Mouse (Mus musculus) left cerebral cortex, postnatal 36 days (tissue): ENCODE measurements around the gene Psma1. TPM values are rescaled to one million over a fixed set of nuclear protein-coding genes. Genes with fewer than 3 reads are reported as not detected.
A peak's percentile ranks its signal among the peaks of the same experiment; 100 is the strongest.

Experiments used
- DNase-seq, 2 experiments: peaks; one replicate each; pipeline ENCODE4 v3.0.0; 2021 to 2022; ENCODE audit warnings: low spot score in 2 of 2, mixed read lengths in 1 of 2
- intact Hi-C: fragments of 180-260 bp; cut with DNase I; formaldehyde crosslinking; loops from one replicate; pipeline ENCODE4 v1.15.1; 2025
- total RNA-seq, 2 experiments: library from RNA; stranded (reverse); gene quantifications; 2 replicates each; pipeline ENCODE4 v1.2.3; 2021

Psma1 gene
- total RNA-seq = 100 to 1,000 TPM; 103 to 108 TPM

DNA sequence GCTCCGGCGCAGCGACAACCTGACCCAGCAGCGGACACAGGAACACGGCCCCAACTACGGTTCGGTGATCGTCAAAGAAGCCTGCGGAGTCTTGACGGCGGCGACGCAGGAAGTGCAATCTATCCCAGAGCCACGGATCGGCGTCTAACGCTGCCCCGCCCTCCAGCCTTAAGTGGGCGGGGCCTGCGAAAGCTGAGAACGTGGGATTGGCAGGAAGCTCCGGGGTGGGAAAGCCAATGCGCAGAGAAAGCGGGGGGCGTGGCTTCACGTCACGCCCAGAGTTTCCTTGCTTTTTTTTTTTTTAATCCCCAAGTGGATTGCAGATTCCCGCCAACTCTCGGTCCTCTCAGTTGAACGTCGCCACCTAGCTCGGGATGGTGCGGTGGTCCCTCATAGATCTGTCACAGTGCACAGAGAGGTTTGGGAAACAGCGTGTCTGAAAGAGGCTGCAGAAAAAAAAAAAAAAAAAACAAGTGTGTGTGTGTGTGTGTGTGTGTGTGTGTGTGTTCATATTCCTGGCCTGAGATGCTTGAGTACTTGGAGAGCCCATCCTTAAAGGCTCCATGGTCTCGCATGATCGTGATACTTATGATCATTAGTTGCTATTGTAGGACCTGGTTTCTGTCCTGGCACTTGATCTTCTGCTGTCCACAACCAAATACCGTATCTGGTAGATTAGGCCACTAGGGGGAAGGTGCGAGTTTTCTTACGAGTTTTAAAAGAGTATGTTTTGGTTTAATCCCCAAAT is at the start of gene Psma1:
Gene Psma1 (minus strand): TSS at position 114 of the 748 bp plus-strand sequence.
- intact Hi-C loops = loop anchor here (10.0 kb wide), 1 partner anchor 539 kb away; no protein-coding TSS in a partner anchor

DNA sequence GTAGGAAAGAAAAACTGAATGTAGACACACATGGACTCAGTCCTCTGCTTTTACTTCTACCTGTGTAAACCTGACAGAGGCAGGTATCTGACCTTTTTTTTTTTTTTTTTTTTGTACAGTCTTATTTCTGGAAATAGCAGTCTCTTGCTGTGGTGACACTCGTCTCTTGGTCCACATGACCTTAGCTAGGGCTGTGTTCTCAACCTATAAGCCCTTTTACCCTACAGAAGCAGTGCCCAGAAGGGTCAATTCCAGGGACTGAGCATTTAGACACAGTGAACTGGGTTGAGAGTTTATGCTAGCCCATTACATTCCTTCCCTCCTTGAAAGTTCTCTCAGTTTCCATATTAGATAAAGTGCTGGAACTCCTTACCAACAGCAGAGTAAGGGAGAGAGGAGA is 47.6 kb upstream of the Psma1 start:
- intact Hi-C loops = no loop called here
- DNase-seq = no peak

More for the DNA sequence above, at the start of gene Psma1:
- peak; percentile 96 to 97 for DNase-seq

DNA sequence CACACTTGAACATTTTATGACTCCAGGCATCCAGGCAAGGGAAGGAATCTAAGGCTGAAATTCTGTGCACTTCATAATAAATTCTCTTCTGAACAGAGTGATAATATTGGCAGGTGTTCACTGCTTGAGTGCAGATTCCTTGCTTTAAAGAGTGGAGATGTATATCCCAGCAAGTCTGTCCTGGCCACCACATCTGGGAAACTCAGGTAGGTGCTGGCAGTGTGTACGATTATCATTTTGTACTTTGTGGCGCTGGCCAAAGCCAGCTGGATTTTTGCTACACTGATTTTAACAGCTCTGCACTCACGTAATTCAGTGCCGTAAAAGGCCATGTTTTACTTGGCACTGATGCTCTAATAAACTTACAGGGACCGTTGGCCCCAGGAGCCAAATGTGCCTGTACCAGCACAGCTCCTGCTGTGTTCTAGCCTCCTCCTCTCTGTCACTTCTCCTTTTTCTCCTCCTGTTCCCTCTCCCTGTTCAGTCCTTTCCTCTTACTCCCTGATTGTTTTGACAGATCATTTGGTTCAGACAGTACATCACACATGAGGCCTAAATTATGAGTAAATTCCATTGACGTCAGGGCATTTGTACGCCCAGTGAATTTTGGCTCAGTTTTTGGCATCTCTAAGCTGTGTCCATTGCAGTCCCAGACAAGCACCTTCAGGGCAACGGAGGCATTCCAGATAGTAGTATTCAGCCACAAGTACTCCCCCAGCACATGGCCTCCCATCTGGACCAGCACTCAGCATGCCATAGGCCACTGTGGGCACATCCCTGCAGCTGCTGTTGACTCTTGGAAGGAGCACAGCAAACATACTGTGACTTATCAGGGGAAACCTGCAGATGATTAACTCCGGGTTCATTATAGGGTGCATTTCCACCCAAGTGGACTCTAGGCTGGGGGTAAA is 46.9 kb upstream of the Psma1 start:
- no peak for DNase-seq
- intact Hi-C loops = no loop called here

DNA sequence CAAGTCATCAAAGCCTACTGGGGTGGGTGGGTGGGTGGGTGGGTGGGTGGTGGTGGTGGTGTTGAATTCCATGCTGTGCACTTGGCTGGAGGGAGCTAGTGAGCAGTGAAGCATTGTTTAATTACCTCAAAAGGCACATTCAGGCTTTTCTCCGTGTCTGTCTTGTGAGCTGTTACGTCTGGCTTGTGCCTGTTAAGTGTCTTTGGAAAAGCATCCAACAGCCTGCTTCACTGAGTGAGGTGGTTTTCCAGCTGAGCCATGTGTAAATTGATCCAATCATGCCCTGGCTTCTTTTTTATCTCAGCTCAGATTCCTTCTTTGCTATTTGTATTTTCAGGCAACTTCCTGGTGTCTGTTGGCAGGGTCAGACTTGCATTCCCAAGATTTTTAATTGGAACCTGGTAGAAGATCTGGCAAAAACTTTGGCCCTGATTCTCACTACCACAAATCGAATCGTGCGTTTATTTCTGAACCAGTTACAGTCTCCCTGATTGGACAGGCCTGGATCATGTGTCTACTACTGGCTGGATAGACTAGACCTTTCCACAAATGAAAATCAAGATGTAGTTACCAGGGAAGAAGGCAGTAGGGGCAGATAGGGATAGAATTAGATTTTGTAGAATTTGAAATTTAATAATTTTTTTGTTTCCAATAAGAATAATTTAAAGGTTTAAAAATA is 45.9 kb upstream of the Psma1 start:
- no peak for DNase-seq
- intact Hi-C loops = no loop called here

DNA sequence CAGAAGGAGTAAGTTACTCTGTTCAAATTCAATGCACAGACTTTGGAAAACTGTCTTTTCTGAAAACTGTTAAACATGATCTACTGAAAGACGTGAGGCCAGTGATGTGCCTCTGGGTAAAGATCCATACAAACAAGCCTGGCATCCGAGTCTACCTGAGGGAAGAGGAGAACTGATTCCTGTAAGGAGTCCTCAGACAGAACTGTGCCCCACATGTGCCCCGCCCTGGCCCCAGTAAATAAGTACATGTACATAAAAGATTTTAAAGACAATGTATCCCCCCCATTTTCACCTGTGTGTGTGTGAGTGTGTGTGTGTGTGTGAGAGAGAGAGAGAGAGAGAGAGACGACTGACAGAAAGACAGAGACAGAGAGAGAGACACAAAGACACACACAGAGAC is 42.0 kb upstream of the Psma1 start:
- no peak for DNase-seq
- intact Hi-C loops = no loop called here

DNA sequence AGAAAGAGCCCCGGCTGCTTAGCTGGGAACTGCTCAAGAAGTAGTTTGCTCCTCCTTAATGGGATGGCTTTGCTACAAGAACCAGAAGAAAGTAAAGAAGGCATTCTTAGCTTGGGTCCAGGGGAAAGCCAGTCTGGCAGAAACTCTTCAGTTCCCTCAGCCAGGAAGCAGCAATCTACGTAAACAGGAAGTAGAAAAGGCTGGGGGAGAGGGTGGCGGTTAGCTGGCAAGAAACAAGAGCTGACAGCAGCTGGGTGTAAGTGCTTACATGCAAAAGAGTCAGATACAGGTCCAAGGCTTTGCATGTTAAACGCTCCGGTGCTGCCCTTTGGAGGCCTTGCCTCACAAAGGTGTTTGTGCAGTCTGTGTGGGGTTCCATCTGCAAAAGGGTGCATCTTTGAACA is 41.5 kb upstream of the Psma1 start:
- DNase-seq = no peak
- intact Hi-C loops = no loop called here

DNA sequence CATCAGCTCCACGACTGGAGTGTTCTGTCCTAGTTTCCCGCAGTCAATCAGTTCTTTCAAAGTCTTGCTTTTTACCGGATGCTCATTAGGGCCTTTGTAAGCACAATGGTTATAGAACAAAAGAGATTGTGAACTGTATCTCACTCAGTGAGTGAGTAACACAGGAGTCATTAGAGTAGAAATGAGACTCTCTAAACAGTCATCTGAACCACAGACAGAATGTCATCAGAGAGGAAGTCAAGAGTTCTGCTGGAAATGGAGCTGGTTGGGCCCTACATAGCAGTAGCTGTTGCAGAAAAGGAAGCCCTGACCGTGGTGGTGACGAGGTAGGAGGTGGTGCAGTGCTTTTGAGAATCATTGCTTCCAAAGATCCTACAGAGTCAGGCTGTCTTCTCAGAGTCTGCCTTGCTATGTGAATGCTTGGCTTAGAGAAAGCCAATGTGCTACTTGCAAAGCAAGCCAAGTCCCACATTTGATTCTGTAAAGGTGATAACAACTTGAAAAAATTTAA is 40.5 kb upstream of the Psma1 start:
- intact Hi-C loops = no loop called here
- DNase-seq = no peak

DNA sequence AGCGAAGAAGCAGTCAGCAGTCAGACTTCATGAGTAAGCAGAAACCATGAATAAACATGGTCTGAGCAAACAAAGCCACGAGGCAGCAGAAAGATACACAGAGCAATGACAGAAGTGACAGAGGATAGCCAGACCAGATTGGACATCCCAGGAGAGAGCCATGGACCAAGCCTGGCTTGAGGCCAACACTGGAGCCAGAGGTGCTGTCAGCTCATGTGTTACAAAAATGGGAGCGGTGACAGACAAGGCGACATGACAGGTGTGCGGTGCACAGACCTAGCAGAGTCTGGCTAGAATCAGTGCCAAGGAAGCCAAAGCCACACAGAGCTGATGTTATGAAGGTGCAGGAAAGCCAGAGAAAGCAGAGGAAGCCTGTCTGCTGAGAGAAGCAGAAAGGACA is 35.3 kb upstream of the Psma1 start:
- DNase-seq = no peak

DNA sequence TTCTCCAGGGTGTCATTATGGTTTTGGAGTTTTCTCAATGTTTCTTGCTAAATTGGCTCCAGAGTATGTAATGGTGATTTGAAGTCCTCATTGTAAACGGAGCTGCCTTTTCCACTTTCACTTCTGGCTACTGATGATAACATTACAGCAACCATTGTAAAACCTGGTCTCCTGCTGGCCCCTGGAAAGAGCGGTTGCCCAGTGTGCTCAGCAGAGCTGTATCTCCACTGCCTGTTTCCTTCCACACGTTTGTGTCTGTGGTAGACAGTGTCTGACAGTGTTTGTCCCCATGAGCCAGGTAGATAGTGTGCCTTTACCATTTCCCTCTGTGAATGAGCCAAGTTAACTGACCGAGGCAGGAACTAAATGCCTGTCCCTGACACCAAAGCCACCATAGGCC is 33.1 kb upstream of the Psma1 start:
- DNase-seq = no peak
- intact Hi-C loops = no loop called here

More for the DNA sequence above, 35.3 kb upstream of the Psma1 start:
- intact Hi-C loops = no loop called here

DNA sequence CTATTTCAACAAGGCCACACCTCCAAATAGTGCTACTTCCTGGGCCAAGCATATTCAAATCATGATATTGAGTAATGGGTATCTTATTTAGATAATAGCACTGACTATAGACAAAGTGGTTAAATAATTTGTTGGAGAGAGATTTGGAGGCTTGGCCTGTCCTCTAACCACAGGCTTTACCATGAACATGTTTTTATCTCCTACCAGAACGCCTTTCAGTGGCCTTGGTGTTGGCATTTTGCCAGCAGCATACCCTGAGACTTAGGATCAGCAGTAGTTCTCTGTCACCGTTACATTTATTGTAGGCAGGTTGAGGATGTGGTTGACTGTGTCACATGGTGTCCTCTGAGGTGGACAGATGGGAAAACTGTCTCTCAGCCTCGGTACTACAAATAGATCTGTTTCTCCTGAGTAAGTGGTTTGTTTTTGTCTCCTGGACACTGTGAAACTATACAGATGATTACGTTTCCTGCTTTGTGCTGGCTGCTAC is 25.4 kb upstream of the Psma1 start:
- DNase-seq = no peak
- intact Hi-C loops = no loop called here

DNA sequence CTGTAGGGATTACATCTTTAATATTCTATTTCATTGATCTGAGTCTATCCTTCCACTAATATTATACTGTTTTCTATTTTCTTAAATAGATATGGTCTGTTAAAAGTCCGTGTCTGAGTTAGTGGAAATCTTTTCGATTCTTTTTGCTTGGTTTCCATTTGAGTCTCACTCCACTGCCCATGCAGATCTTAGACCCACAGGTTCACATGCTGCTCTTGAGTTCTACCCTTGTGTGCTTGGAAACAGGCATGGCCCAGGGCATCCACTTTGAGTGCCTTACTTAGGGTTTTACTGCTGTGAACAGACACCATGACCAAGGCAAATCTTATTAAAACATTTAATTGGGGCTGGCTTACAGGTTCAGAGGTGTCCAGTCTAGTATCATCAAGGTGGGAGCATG is 24.9 kb upstream of the Psma1 start:
- DNase-seq = no peak
- intact Hi-C loops = no loop called here

DNA sequence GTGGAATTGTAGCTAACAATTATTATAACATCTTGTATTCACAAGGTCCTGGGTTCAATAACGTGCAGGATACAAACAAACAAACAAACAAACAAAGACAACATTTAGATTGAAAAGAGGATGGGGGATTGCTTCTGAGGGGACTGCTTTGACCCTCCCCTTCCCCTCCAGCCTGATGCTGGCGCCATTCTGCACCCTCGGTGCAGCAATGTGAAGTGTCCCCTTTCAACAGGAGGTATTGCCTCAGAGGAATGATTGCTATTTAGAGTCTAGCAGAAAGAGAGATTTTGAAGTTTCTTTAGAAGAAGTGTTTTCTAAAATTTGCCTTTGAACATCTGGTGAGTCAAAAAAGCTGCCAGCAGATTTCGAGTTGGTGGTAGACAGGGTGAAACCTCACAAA is 23.3 kb upstream of the Psma1 start:
- DNase-seq = no peak

DNA sequence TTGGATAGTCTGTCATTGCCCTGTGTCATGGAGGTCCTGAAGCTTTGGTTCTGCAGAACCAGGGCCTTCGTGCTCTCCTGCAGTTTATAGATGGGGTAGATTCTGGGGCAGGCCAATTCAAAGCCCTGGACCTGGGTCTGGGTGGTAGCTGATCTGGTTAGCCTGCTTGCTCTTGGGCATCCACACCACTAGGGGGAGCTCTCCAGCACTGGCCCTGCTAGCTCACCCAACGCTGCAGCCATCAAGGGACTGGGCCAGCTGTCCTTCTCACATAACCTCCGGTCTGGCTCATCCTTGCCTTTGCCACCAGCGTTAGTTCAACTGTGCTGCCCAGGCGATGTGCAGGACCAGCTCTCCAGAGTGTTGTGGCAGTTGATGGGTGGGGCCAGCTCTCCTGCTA is 18.8 kb upstream of the Psma1 start:
- DNase-seq = no peak
- intact Hi-C loops = no loop called here

More for the DNA sequence above, 23.3 kb upstream of the Psma1 start:
- intact Hi-C loops = no loop called here

DNA sequence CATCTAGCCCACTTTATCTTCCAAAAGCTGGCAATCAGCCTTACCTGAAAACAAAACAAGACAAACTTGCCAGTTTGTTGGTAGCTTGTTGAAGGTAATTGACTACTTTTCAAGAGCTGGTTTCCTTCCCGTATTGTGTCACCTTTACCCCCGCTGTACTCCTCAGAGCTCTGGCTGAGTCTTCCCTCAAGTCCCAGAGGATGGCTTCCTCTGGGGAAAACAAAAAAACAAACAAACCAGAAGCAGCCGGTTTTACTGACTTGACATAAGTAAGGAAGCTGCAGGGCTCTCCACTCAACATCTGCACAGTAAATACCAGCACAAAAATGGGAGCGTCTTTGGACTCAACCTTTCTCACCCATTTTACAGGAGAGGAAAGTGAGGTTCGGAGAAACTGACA is 18.0 kb upstream of the Psma1 start:
- intact Hi-C loops = no loop called here
- DNase-seq = no peak

DNA sequence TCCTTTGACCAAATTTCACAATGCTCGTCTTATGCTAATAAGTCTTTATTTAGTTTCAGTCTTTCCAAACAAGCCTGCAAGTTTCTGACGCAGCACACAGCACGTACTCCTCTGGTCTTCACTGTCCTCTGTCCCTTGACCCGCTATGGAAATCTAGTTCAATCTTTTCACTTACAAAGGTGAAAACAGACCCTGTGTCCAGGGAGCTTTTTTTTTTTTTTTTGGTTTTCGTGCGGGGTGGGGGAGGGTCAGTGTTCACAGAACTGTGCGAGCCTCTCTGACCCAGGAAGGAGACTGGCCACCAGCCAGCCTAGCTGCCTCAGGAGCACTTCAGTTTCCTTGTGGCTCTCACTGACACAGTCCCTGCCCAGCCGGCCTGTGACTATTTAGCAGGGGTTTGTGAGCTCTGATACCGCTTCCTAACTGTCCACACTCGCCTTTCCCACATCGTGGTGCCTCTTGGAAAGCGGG is 16.6 kb upstream of the Psma1 start:
- intact Hi-C loops = no loop called here
- DNase-seq = peak; percentile 38 to 50

DNA sequence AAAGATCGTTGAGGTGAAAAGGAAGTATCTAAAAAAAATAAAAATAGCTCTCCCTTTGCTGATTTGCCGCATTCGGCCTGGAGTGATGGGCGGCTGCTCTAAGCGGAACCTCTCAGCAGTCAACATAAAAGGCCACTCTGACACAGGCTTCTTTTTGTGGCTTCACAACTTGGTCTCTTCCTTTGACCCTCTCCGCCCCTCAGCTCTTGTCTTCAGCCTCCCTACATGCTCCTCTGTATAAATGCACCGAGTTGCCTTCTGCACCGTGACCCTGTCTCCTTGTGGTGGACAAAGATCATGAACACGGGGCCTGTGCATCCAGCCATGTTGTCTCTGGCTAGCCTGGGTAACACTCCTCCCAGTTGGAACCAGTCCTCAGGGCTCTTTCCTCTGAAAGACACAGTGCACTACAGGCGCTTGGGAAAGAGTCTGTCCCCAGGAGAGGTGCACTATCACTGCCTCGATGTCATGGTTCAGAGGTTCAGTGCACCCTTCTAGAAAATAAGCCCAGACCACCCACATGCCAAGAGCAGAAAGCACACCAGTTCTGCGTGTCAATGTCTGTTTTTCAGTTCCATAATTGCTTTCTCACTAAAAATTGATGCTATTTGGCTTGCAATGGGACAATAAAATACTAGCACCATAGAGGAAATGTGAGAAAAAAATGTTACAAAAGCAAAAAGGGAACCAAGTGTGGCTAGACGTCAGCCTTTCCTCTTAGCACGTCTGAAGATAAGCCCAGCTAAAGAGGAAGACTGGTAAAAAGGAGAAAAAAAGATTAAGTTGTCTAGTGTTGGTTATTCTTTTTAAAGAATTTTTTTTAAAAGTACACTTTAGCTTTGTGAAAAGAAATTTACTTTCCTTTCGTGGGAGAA is 15.8 kb upstream of the Psma1 start:
- DNase-seq = no peak

DNA sequence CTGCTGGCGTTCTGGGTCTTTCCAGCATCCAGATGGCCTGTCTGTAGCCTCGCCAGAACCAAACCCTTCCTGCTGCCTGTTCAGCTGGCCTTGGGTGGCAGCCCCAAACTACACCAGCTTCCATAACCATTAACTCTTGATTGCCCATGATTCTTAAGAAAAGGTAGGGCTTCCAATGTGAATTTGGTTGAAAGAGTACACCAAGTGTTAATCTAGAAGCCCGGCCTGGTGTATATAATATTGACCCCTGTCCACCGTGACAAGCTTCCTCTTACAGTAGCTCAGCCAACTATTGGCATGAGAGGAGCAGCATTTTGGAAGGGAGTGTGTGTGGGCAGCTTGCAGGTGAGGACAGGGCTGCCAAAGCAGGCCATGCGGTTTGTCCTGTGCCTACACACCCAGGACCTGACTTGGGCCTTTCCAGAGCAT is 14.2 kb upstream of the Psma1 start:
- DNase-seq = no peak
- intact Hi-C loops = loop anchor here (2.0 kb wide), 1 partner anchor 129 kb away; no protein-coding TSS in a partner anchor

More for the DNA sequence above, 15.8 kb upstream of the Psma1 start:
- intact Hi-C loops = loop anchor here (2.0 kb wide), 1 partner anchor 127 kb away; no protein-coding TSS in a partner anchor

DNA sequence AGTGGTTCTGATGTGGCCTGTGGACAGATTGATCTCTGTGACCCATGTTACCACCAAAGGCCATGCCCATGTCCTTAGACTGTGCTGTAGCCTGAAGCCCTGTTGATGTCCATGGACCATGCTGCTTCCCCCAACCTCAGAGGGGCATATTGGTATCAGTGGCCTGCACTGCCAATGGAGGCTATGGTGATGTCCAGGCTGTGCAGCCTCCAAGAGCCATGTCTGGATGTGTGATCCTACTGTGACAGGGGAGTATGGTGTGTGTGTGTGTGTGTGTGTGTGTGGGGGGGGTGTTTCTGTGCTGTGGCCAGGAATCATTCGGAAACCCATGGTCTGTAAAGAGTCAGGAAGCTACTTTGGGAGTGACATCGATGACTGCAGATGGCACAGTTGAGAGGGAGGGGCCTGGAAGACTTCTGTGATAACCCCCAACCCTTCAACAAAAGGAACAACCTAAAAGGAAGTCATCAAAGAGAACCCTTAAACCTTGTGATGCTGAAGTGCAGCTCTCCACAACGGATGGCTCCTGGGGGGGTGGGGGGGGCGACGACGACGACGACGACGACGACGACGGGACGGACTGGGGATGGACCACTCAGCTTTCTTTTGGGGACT is 8.5 kb upstream of the Psma1 start:
- no peak for DNase-seq
- intact Hi-C loops = loop anchor here (10.0 kb wide), 1 partner anchor 210 kb away; no protein-coding TSS in a partner anchor
